Comparison of ENCODE assay signal across 8 mouse cellular contexts in the genomic region with DNA sequence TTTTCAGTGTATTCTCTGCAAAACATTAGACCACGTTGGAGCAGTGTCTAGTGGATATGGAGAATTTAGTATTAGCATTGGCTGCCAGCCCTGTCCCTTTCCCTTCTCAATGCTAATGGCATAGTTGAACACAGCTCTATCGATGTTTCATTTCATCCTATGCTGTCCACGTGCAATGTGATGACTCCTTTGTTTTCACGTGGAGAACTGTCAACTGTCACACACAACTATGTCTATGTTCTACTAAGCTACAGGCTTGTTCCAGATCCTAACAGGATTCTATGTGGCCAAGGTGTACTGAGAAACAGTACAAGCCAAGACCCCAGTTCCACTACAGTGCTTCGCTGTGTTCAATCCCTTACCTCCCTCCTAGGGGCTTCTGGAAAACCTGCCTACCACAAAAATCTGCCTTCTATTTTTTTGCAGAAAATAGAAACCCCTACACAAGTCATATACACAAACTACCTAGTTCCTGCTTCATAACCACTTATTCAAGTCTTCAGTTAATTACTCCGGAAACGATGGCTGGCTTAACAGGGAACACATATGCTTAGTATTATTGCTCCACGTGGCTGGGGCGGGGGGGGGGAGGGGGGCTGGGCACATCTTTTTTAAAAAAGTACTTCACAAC. TPM values are rescaled to one million over a fixed set of nuclear protein-coding genes. Genes with fewer than 3 reads are reported as not detected.
DNase-seq lines count a peak whose midpoint lies in the region; ATAC-seq and TF ChIP-seq lines count a peak whose summit lies in the region.

No protein-coding gene starts in this region.

- DNase-seq in heart, adult 2 months: no peak
- no peak for DNase-seq in heart, adult 11 months
- DNase-seq in CD4-positive, CD25-positive, alpha-beta regulatory T cell, adult 2 months (ENCODE audit: low read depth, low spot score): peak; percentile 47
- peak; percentile 15 for DNase-seq in forebrain, postnatal 0 days
- DNase-seq in liver, postnatal 0 days: no peak
- DNase-seq in layer of hippocampus, adult 11-12 months (ENCODE audit: low spot score): no peak
- no peak for DNase-seq in layer of hippocampus, adult 8-10 months (ENCODE audit: low spot score in 2 of 2)
- no peak for DNase-seq in gastrocnemius, postnatal 10 days

- ATAC-seq in forebrain, postnatal 0 days: no peak
- no peak for ATAC-seq in liver, postnatal 0 days

- H3K4me3 ChIP-seq in heart, adult 2 months: peak overlapping the region; percentile 86
- peak overlapping the region; percentile 85 for H3K4me3 ChIP-seq in forebrain, postnatal 0 days (ENCODE audit: low read depth, low read length)
- H3K4me3 ChIP-seq in liver, postnatal 0 days (ENCODE audit: low read depth, low read length): peak overlapping the region; percentile 94

- WGBS in heart, adult 2 months: 6% methylated on average over 9 of the region's 9 CpGs
- 6% methylated on average over 9 of the region's 9 CpGs for WGBS in forebrain, postnatal 0 days
- 3% methylated on average over 9 of the region's 9 CpGs for WGBS in liver, postnatal 0 days (ENCODE audit: insufficient replicate concordance)

- no peaks in the 10 kb centered on the region for H3K9me3 ChIP-seq in forebrain, postnatal 0 days (ENCODE audit: low read length)
- no peaks in the 10 kb centered on the region for H3K9me3 ChIP-seq in liver, postnatal 0 days (ENCODE audit: low read length)

- peak overlapping the region; percentile 23; the same call in 1 of the 2 replicates for H3K27ac ChIP-seq in heart, adult 2 months
- no peak overlapping the region for H3K27ac ChIP-seq in forebrain, postnatal 0 days (ENCODE audit: low read depth, low read length)
- no peak overlapping the region for H3K27ac ChIP-seq in liver, postnatal 0 days (ENCODE audit: low read depth)

- peak overlapping the region; percentile 62 for H3K9ac ChIP-seq in heart, adult 2 months (ENCODE audit: low read depth, low read length)
- H3K9ac ChIP-seq in forebrain, postnatal 0 days: peak overlapping the region; percentile 99
- H3K9ac ChIP-seq in liver, postnatal 0 days (replicated peaks): peak overlapping the region; percentile 100

- intact Hi-C loops in heart, adult 2 months (cut with DNase I): loop anchor here (2.0 kb wide), 1 partner anchor 28 kb away; the partner anchor contains the start of gene Efnb2

- peaks cover 33% of the 10 kb centered on the region for H3K36me3 ChIP-seq in heart, adult 2 months (ENCODE audit: control insufficient read depth, insufficient read depth, low read length)
- H3K36me3 ChIP-seq in forebrain, postnatal 0 days (ENCODE audit: insufficient read depth): no peaks in the 10 kb centered on the region
- H3K36me3 ChIP-seq in liver, postnatal 0 days (replicated peaks; ENCODE audit: insufficient read depth, low read length): no peaks in the 10 kb centered on the region

- H3K79me2 ChIP-seq in heart, adult 2 months (replicated peaks; ENCODE audit: control insufficient read depth, insufficient read depth, low read length): peaks cover 8% of the 10 kb centered on the region

- no peak for TF ChIP-seq CTCF in heart, adult 2 months (IDR thresholded peaks at IDR 0.05)
- no peak for TF ChIP-seq CTCF in forebrain, postnatal 0 days (IDR thresholded peaks at IDR 0.05; ENCODE audit: low read depth)
- TF ChIP-seq CTCF in liver, postnatal 0 days (IDR thresholded peaks at IDR 0.05; ENCODE audit: low read depth): no peak

- TF ChIP-seq EP300 in heart, adult 2 months (IDR thresholded peaks at IDR 0.05; ENCODE audit: insufficient read depth, low read depth, low read length): no peak
- TF ChIP-seq EP300 in liver, postnatal 0 days (IDR thresholded peaks at IDR 0.05; ENCODE audit: low read depth): no peak

- no peak for TF ChIP-seq POLR2A in heart, adult 2 months (IDR thresholded peaks at IDR 0.05; ENCODE audit: insufficient read depth, low read depth, low read length)

- H3K27me3 ChIP-seq in heart, adult 2 months (ENCODE audit: control insufficient read depth, insufficient read depth, low read length): no peaks in the 10 kb centered on the region
- H3K27me3 ChIP-seq in forebrain, postnatal 0 days (ENCODE audit: insufficient read depth, low read length): no peaks in the 10 kb centered on the region
- no peaks in the 10 kb centered on the region for H3K27me3 ChIP-seq in liver, postnatal 0 days (ENCODE audit: insufficient read depth, low read length)

- peaks cover 24% of the 10 kb centered on the region for H3K4me1 ChIP-seq in heart, adult 2 months (ENCODE audit: control insufficient read depth, insufficient read depth, low read length)
- H3K4me1 ChIP-seq in forebrain, postnatal 0 days (ENCODE audit: insufficient read depth): peaks cover 19% of the 10 kb centered on the region; the same call in 1 of the 2 replicates
- peaks cover 36% of the 10 kb centered on the region for H3K4me1 ChIP-seq in liver, postnatal 0 days (ENCODE audit: insufficient read depth)

- H3K4me2 ChIP-seq in forebrain, postnatal 0 days (ENCODE audit: low read depth): peak overlapping the region; percentile 83
- H3K4me2 ChIP-seq in liver, postnatal 0 days (ENCODE audit: low read depth, low read length): peak overlapping the region; percentile 83

RNA-seq across cellular contexts. Expression of gene Arglu1, which starts 1.4 kb away (rescaled TPM):
- 10 to 100 TPM; 26.3 to 28.8 TPM for total RNA-seq in heart, adult 2 months (2021)
- polyA plus RNA-seq in heart, adult 2 months (2012; rRNA removed): 24.0 and 40.7 TPM in 2 replicates
- 115 and 154 TPM in 2 replicates for total RNA-seq in forebrain, postnatal 0 days (2014; rRNA removed)
- polyA plus RNA-seq in forebrain, postnatal 0 days (2015; fragmentation: Nextera tagmentation; extraction: Ambion mirVana): 101 and 143 TPM in 2 replicates
- 40.5 and 43.2 TPM in 2 replicates for polyA plus RNA-seq in liver, postnatal 0 days (2015; fragmentation: Nextera tagmentation; extraction: Ambion mirVana)
- 100 to 1,000 TPM in 2 of 4 experiments, 10 to 100 TPM in 2; 88.6 to 108 (median 96.4) TPM for total RNA-seq in layer of hippocampus, adult 8-10 months (2022)
- total RNA-seq in gastrocnemius, postnatal 10 days (2021): 10 to 100 TPM; 33.5 to 46.7 TPM

RNA-seq across cellular contexts. Expression of gene Efnb2, which starts 27.9 kb away (rescaled TPM):
- 10 to 100 TPM; 16.8 to 24.1 TPM for total RNA-seq in heart, adult 2 months (2021)
- 22.2 and 27.8 TPM in 2 replicates for polyA plus RNA-seq in heart, adult 2 months (2012; rRNA removed)
- 50.9 and 53.5 TPM in 2 replicates for total RNA-seq in forebrain, postnatal 0 days (2014; rRNA removed)
- polyA plus RNA-seq in forebrain, postnatal 0 days (2015; fragmentation: Nextera tagmentation; extraction: Ambion mirVana): 29.5 and 29.6 TPM in 2 replicates
- polyA plus RNA-seq in liver, postnatal 0 days (2015; fragmentation: Nextera tagmentation; extraction: Ambion mirVana): 1.0 TPM in 2 replicates
- 10 to 100 TPM; 33.8 to 44.3 (median 39.9) TPM for total RNA-seq in layer of hippocampus, adult 8-10 months (2022)
- 10 to 100 TPM; 12.8 to 16.9 TPM for total RNA-seq in gastrocnemius, postnatal 10 days (2021)

Comparison
In these comparisons a context has a peak if more than half of its experiments do, and no peak if none do; other contexts are left out.
1. DNase-seq: peak in CD4-positive, CD25-positive, alpha-beta regulatory T cell, adult 2 months (single experiment) and forebrain, postnatal 0 days (single experiment); none in heart, adult 2 months (0 of 2), heart, adult 11 months (single experiment), liver, postnatal 0 days (single experiment), layer of hippocampus, adult 11-12 months (single experiment), layer of hippocampus, adult 8-10 months (0 of 2) and gastrocnemius, postnatal 10 days (single experiment).
2. Peak in every context shown above with its lines, with median percentiles within 50 percentile points of each other: H3K4me3 ChIP-seq and H3K9ac ChIP-seq.